Mouse (Mus musculus) cerebellum, adult 2 months (tissue): ENCODE measurements around the gene Pitpna. TPM values are rescaled to one million over a fixed set of nuclear protein-coding genes. Genes with fewer than 3 reads are reported as not detected.
A peak's percentile ranks its signal among the peaks of the same experiment; 100 is the strongest.

ENCODE experiments used
- DNase-seq, 2 experiments: peaks; one replicate each; pipeline ENCODE4 v3.0.0; 2021
- H3K27ac ChIP-seq: fragments of 200-500 bp; 2 replicates; pipeline ENCODE4 v1.5.1; 2012; ENCODE audit warnings: low read length, control low read depth, inconsistent platforms; ENCODE audit not compliant: insufficient read depth
- H3K27me3 ChIP-seq: fragments of 200-500 bp; 2 replicates; pipeline ENCODE4 v1.6.1; 2012; ENCODE audit warnings: inconsistent platforms, mild to moderate bottlenecking, low read length, moderate library complexity; ENCODE audit not compliant: control insufficient read depth, insufficient read depth
- H3K4me1 ChIP-seq: fragments of 200-500 bp; 2 replicates; pipeline ENCODE4 v1.6.1; 2011; ENCODE audit warnings: low read length; ENCODE audit not compliant: control insufficient read depth, insufficient read depth
- H3K4me3 ChIP-seq: fragments of 200-500 bp; replicated peaks from 2 replicates; pipeline ENCODE3; 2011; ENCODE audit warnings: mild to moderate bottlenecking, low read depth, low read length, control low read depth; ENCODE audit not compliant: insufficient read depth
- CTCF ChIP-seq: fragments of 200-500 bp; IDR thresholded peaks from 2 replicates; pipeline ENCODE4 v1.5.1; 2011; ENCODE audit warnings: low read depth, mild to moderate bottlenecking, control low read depth, low read length, moderate library complexity, borderline replicate concordance; ENCODE audit not compliant: insufficient read depth
- POLR2A ChIP-seq: fragments of 200-500 bp; IDR thresholded peaks from 2 replicates; pipeline ENCODE4 v1.6.1; 2011; ENCODE audit warnings: low read length, control low read depth, borderline replicate concordance; ENCODE audit not compliant: insufficient read depth
- WGBS: fragments of 180-500 bp; shearing (Covaris S2); methylation state at CpG from one replicate; pipeline ENCODE4 v1.1.7; 2018; 5-methylcytosine and 5-hydroxymethylcytosine counted together
- polyA plus RNA-seq: library from polyadenylated mRNA; depleted of rRNA; stranded (reverse); fragments of >200 nt; gene quantifications from 2 replicates; pipeline ENCODE4 v1.2.3, GENCODE M21; 2012; rRNA removed

Pitpna gene
- polyA plus RNA-seq, 1 experiment = 319 TPM

DNA sequence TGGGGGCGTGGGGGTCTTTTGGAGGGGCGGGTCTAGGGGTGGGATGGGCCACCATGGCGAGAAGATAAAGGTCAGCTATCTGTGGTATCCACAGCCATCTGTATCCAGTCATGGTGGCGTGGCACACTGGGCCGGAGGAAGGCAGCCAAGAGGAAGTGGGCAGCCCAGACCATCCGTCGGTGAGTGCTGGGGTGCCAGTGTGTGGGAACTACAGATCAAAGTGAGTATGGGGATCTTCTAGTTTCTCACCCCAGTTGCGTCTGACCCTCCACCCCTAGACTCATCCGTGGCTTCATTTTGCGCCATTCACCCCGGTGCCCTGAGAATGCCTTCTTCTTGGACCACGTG is 81.9 kb downstream of the Pitpna start:
- WGBS = 91% methylated on average over 12 of the region's 12 CpGs
- no peak for DNase-seq

DNA sequence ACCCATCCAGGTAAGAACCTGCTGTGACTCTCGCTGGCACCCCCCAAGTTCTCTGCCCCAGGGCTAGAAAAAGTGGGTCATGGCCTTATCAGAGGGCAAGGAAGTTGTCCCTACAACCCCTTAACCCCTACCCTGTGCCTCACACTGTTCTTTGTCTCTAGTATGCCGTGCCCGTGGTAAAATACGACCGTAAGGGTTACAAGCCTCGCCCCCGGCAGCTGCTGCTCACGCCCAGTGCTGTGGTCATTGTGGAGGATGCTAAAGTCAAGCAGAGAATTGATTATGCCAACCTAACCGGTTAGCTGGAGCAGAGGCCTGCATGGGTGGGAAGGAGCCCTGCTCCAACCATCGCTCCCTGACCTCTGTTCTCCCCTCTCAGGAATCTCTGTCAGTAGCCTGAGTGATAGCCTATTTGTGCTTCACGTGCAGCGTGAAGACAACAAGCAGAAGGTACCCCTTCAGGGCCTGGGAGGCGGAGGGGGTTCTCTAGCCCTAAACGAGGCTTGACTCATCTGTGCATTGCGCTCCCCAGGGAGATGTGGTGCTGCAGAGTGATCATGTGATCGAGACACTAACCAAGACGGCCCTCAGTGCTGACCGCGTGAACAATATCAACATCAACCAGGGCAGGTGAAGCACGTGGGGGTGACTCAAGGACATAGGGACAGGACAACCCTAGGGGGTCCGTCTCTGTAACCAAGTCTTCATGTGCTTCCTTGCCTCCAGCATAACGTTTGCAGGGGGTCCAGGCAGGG is 83.7 kb downstream of the Pitpna start:
- DNase-seq = no peak
- Histone ChIP-seq H3K4me1 (no peaks in the 10 kb centered on the region), H3K27ac (no peak overlapping the region), H3K27me3 (no peaks in the 10 kb centered on the region), H3K4me3 (no peak overlapping the region)
- WGBS = 87% methylated on average over 22 of the region's 22 CpGs
- TF ChIP-seq CTCF (no peak), POLR2A (no peak)

More for the DNA sequence above, 81.9 kb downstream of the Pitpna start:
- no peaks in the 10 kb centered on the region for H3K27me3 ChIP-seq
- H3K4me1 ChIP-seq = no peaks in the 10 kb centered on the region
- H3K4me3 ChIP-seq = no peak overlapping the region
- no peak overlapping the region for H3K27ac ChIP-seq
- TF ChIP-seq CTCF (no peak), POLR2A (no peak)

GRCm38 (mm10) chr11:75673411-75673810 is 85.5 kb downstream of the Pitpna start:
- DNase-seq = no peak
- Histone ChIP-seq H3K27me3 (no peaks in the 10 kb centered on the region), H3K27ac (no peak overlapping the region), H3K4me3 (no peak overlapping the region), H3K4me1 (no peaks in the 10 kb centered on the region)
- 81% methylated on average over 5 of the region's 5 CpGs for WGBS
- TF ChIP-seq CTCF (no peak), POLR2A (no peak)

DNA sequence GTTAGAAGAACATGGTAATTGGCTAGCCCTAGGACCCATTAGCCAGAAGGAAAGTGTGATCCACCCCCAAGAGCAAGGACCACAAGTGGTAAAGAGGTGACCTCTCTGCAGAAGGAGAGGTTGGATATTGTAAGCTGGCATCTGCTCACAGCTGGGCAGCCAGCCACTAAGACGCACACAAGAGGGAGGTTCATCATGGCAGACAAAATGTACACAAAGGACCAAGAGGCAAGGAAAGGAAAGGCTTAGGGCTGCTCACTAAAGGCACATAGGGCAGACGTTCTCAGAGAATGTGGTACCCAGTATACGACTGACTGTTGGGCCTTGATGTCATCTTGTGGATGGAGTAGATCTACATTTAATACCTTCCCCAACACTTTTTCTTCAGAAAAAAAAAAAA is 87.0 kb downstream of the Pitpna start:
- 77% methylated on average over 3 of the region's 3 CpGs for whole genome bisulfite sequencing
- TF ChIP-seq POLR2A = no peak
- TF ChIP-seq CTCF = no peak
- H3K27me3 ChIP-seq = no peaks in the 10 kb centered on the region
- H3K27ac ChIP-seq = no peak overlapping the region
- no peak for DNase-seq
- H3K4me3 ChIP-seq = no peak overlapping the region
- H3K4me1 ChIP-seq = no peaks in the 10 kb centered on the region

DNA sequence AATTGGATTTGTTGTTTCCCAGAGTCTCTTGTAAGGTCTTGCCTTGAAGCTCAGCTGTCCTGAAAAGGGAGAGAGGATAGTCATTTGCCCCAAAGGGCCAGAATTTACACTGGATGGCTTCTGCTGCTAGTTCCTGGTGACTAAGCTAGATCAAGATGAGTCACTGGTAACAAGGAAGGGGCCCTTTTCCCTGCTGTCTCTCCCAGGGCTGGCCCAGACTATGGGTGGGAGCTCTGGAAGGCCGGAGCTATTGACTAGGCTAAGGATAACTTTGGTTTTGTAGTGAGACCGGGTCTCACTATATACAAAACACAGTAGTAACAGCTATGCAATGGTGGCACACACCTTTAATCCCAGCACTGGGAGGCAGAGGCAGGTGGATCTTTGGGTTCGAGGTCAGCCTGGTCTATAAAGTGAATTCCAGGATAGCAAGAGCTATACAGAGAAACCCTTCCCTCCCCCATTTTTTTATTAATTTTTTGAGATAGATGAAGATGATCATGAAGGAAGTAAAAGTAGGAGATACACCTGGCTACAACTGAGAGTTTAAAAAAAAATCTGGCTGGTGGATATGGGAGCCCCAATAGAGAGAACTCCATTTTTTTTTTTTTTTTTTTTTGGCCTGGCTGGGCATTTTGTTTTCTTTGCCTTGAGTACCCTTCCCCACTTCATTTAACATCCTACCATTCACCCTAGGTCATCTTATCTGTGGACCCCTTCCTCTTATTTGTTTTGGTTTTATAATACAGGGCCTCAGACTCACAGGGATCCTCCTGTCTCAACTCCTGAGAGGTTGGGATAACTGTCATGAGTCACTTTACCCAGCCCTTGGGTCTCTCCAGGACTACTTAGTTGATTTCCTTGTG is 90.2 kb downstream of the Pitpna start:
- peak overlapping the region; percentile 83 for H3K4me3 ChIP-seq
- no peak overlapping the region for H3K27ac ChIP-seq
- 95% methylated on average over 3 of the region's 3 CpGs for WGBS
- H3K27me3 ChIP-seq = no peaks in the 10 kb centered on the region
- DNase-seq = no peak
- TF ChIP-seq CTCF = no peak
- H3K4me1 ChIP-seq = peaks cover 3% of the 10 kb centered on the region; the same call in 1 of the 2 replicates

Other genes starting within 250 kb of the Pitpna start
- 59.3 and 64.2 TPM in 2 replicates for gene Rpa1, start 239.8 kb upstream of the Pitpna start, polyA plus RNA-seq
- 9.1 and 9.2 TPM in 2 replicates for gene Smyd4, start 239.7 kb upstream of the Pitpna start, polyA plus RNA-seq
- gene Serpinf1, start 165.4 kb upstream of the Pitpna start, polyA plus RNA-seq = 27.5 and 32.9 TPM in 2 replicates
- 0.13 and 0.15 TPM in 2 replicates for gene Serpinf2, start 148.5 kb upstream of the Pitpna start, polyA plus RNA-seq
- gene Wdr81, start 133.4 kb upstream of the Pitpna start, polyA plus RNA-seq = 15.1 and 15.3 TPM in 2 replicates
- gene Tlcd2, start 126.4 kb upstream of the Pitpna start, polyA plus RNA-seq = 0.56 and 0.70 TPM in 2 replicates
- gene Prpf8, start 101.3 kb upstream of the Pitpna start, polyA plus RNA-seq = 110 and 123 TPM in 2 replicates
- gene Rilp, start 78.0 kb upstream of the Pitpna start, polyA plus RNA-seq = 5.4 and 5.7 TPM in 2 replicates
- gene Scarf1, start 74.6 kb upstream of the Pitpna start, polyA plus RNA-seq = 3.3 and 3.4 TPM in 2 replicates
- gene Slc43a2, start 56.4 kb upstream of the Pitpna start, polyA plus RNA-seq = 57.4 and 67.1 TPM in 2 replicates
- gene Inpp5k, start 42.9 kb downstream of the Pitpna start, polyA plus RNA-seq = 81.3 and 87.4 TPM in 2 replicates
- 26.9 and 28.5 TPM in 2 replicates for gene Myo1c, start 62.4 kb downstream of the Pitpna start, polyA plus RNA-seq
- 80.6 and 83.1 TPM in 2 replicates for gene Crk, start 91.2 kb downstream of the Pitpna start, polyA plus RNA-seq
- 870 and 906 TPM in 2 replicates for gene Ywhae, start 144.8 kb downstream of the Pitpna start, polyA plus RNA-seq
- 32.1 and 36.7 TPM in 2 replicates for gene Doc2b, start 208.0 kb downstream of the Pitpna start, polyA plus RNA-seq